Mouse (Mus musculus) CH12.LX (cell line): Measurements from ENCODE around the gene Fam234b. TPM values are rescaled to one million over a fixed set of nuclear protein-coding genes. Genes with fewer than 3 reads are reported as not detected.

Source experiments
- DNase-seq: peaks from one replicate; pipeline ENCODE4 v3.0.0-alpha.2; 2013; ENCODE audit errors: extremely low read depth
- H3K27ac ChIP-seq: 2 replicates; pipeline ENCODE4 v1.5.1; 2012; ENCODE audit warnings: low read depth, mild to moderate bottlenecking, control low read depth, moderate library complexity; ENCODE audit not compliant: insufficient read depth
- H3K27me3 ChIP-seq: replicated peaks from 2 replicates; pipeline ENCODE3; 2012; ENCODE audit warnings: inconsistent platforms
- H3K36me3 ChIP-seq, 2 experiments: replicated peaks in 1 of 2; 2 replicates each; pipeline versions ENCODE3 to v1.6.1; 2012; ENCODE audit warnings: inconsistent platforms in 1 of 2, low read length in 1 of 2, mild to moderate bottlenecking in 1 of 2, mixed read lengths in 1 of 2, moderate library complexity in 1 of 2; ENCODE audit not compliant: control insufficient read depth in 1 of 2, insufficient read depth in 1 of 2
- H3K4me1 ChIP-seq, 2 experiments: 2 replicates each; pipeline ENCODE4 v1.6.1; 2012; ENCODE audit warnings: inconsistent platforms in 1 of 2, moderate library complexity in 1 of 2; ENCODE audit not compliant: insufficient read depth in 2 of 2, control insufficient read depth in 1 of 2
- H3K4me2 ChIP-seq: 2 replicates; pipeline ENCODE4 v1.6.1; 2012; ENCODE audit warnings: low read depth, mild to moderate bottlenecking, control low read depth; ENCODE audit not compliant: poor library complexity, insufficient read depth, severe bottlenecking
- H3K4me3 ChIP-seq, 3 experiments: fragments of 150-350 bp in 1 of 3; sonication (generic) in 1 of 3; replicated peaks in 1 of 3; 2 replicates each; pipeline versions ENCODE3 to v1.5.1; 2011 to 2012; ENCODE audit warnings: low read depth in 2 of 3, low read length in 2 of 3, mild to moderate bottlenecking in 2 of 3, moderate library complexity in 2 of 3, control low read depth in 1 of 3, improper control_type of control experiment in 1 of 3, inconsistent platforms in 1 of 3, mixed read lengths in 1 of 3; ENCODE audit not compliant: poor library complexity in 1 of 3
- H3K79me2 ChIP-seq: replicated peaks from 2 replicates; pipeline ENCODE4 v1.6.1; 2012; ENCODE audit warnings: mild to moderate bottlenecking, moderate library complexity; ENCODE audit not compliant: control insufficient read depth, poor library complexity, insufficient read depth, severe bottlenecking; ENCODE audit errors: extremely low read depth
- H3K9ac ChIP-seq: 2 replicates; pipeline ENCODE4 v1.6.1; 2012; ENCODE audit warnings: low read depth, mild to moderate bottlenecking, control low read depth, moderate library complexity; ENCODE audit not compliant: insufficient read depth
- H3K9me3 ChIP-seq: replicated peaks from 2 replicates; pipeline ENCODE3; 2012; ENCODE audit warnings: low read length, inconsistent platforms, mixed read lengths
- BHLHE40 ChIP-seq: IDR thresholded peaks from 2 replicates; pipeline ENCODE4 v1.6.1; 2011; ENCODE audit warnings: mild to moderate bottlenecking, low read depth, low read length, improper control_type of control experiment
- EP300 ChIP-seq: IDR thresholded peaks from 2 replicates; pipeline ENCODE4 v1.6.1; 2011; ENCODE audit warnings: low read length, improper control_type of control experiment
- ETS1 ChIP-seq: conservative IDR thresholded peaks from 2 replicates; pipeline ENCODE4 v1.6.1; 2012; ENCODE audit warnings: low read depth, mild to moderate bottlenecking, inconsistent platforms, low read length, improper control_type of control experiment, moderate library complexity
- GABPA ChIP-seq: IDR thresholded peaks from 2 replicates; pipeline ENCODE4 v1.6.1; 2012; ENCODE audit warnings: low read depth, low read length, improper control_type of control experiment, inconsistent platforms; ENCODE audit not compliant: insufficient replicate concordance
- HCFC1 ChIP-seq: IDR thresholded peaks from 2 replicates; pipeline ENCODE4 v1.6.1; 2012; ENCODE audit warnings: low read depth, mild to moderate bottlenecking, inconsistent platforms, low read length, improper control_type of control experiment
- IRF4 ChIP-seq: IDR thresholded peaks from 2 replicates; pipeline ENCODE4 v1.6.1; 2014; ENCODE audit warnings: low read depth, mild to moderate bottlenecking, inconsistent platforms, low read length, improper control_type of control experiment
- MAFK ChIP-seq: IDR thresholded peaks from 2 replicates; pipeline ENCODE4 v1.6.1; 2011; ENCODE audit warnings: low read length, improper control_type of control experiment; ENCODE audit not compliant: insufficient replicate concordance
- MAX ChIP-seq: IDR thresholded peaks from 2 replicates; pipeline ENCODE4 v1.6.1; 2011; ENCODE audit warnings: low read length, improper control_type of control experiment
- MEF2A ChIP-seq: IDR thresholded peaks from 2 replicates; pipeline ENCODE4 v1.6.1; 2014; ENCODE audit warnings: low read depth, mild to moderate bottlenecking, inconsistent platforms, low read length, improper control_type of control experiment, borderline replicate concordance
- MXI1 ChIP-seq: IDR thresholded peaks from 2 replicates; pipeline ENCODE4 v1.6.1; 2011; ENCODE audit warnings: mild to moderate bottlenecking, low read depth, low read length, improper control_type of control experiment
- MYC ChIP-seq: IDR thresholded peaks from 2 replicates; pipeline ENCODE4 v1.6.1; 2011; ENCODE audit warnings: low read depth, mild to moderate bottlenecking, improper control_type of control experiment, low read length
- NRF1 ChIP-seq: IDR thresholded peaks from 2 replicates; pipeline ENCODE4 v1.6.1; 2014; ENCODE audit warnings: low read depth, mild to moderate bottlenecking, inconsistent platforms, low read length, improper control_type of control experiment, moderate library complexity
- RAD21 ChIP-seq: IDR thresholded peaks from 2 replicates; pipeline ENCODE4 v1.6.1; 2011; ENCODE audit warnings: low read depth, mild to moderate bottlenecking, low read length, improper control_type of control experiment, moderate library complexity
- SMC3 ChIP-seq: IDR thresholded peaks from 2 replicates; pipeline ENCODE4 v1.6.1; 2011; ENCODE audit warnings: low read depth, low read length, improper control_type of control experiment
- TBP ChIP-seq: conservative IDR thresholded peaks from 2 replicates; pipeline ENCODE4 v1.6.1; 2011; ENCODE audit warnings: low read depth, low read length, improper control_type of control experiment
- TCF12 ChIP-seq: IDR thresholded peaks from 2 replicates; pipeline ENCODE4 v1.6.1; 2014; ENCODE audit warnings: low read depth, mild to moderate bottlenecking, inconsistent platforms, low read length, improper control_type of control experiment
- ZMIZ1 ChIP-seq: IDR thresholded peaks from 2 replicates; pipeline ENCODE4 v1.6.1; 2012; ENCODE audit warnings: low read depth, mild to moderate bottlenecking, inconsistent platforms, low read length, improper control_type of control experiment
- ZNF384 ChIP-seq: IDR thresholded peaks from 2 replicates; pipeline ENCODE4 v1.6.1; 2012; ENCODE audit warnings: low read depth, low read length, improper control_type of control experiment, inconsistent platforms
- dilution Hi-C: fragments of 300-500 bp; cut with MboI; formaldehyde crosslinking; loops from 2 replicates; pipeline ENCODE4 v1.14.3; 2020; ENCODE audit warnings: low sequenced_read_pairs; ENCODE audit not compliant: extremely low pct_unique_long_range_greater_than_20kb, extremely low pct_ligation_motif_present
- in situ Hi-C: fragments of 300-500 bp; cut with MboI; formaldehyde crosslinking; loops from 3 replicates; pipeline ENCODE4 v1.14.3; 2019; ENCODE audit warnings: low sequenced_read_pairs, low pct_ligation_motif_present, low pct_unique_long_range_greater_than_20kb, mixed read lengths
- polyA plus RNA-seq: library from polyadenylated mRNA; unstranded; fragments of >175 nt; gene quantifications from 2 replicates; pipeline ENCODE4 v1.2.1, GENCODE M21; 2012; ENCODE audit warnings: low read depth; ENCODE audit not compliant: insufficient read length
- total RNA-seq, 2 experiments: library from RNA; depleted of rRNA; stranded (reverse); fragments of 300-350 nt in 1 of 2; fragments of >200 nt in 1 of 2; gene quantifications; 2 replicates each; pipeline ENCODE4 v1.2.3; 2012 to 2014

Fam234b gene
- total and polyA plus RNA-seq, 3 experiments = 0.04 to 0.76 (median 0.20) TPM

DNA sequence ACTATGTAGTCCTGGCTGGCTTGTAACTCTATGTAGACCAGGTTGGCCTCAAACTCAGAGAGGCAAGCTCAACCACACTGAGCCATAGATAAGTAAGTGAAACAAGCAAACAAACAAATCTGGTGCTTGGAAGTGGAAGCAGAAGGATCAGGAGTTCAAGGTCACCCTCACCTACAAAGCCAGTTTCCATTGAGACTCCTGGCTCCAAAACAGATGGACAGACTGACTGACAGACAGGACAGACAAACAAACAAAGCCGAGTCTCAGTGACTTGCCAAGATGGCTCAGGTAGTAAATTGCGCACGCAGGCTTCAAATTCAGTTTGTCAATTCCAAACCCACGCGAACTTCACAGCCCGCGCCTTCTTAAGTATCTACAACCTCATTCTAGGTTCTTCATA is 331 bp upstream of the Fam234b start:
- Histone ChIP-seq H3K79me2 (no peaks in the 10 kb centered on the region), H3K36me3 (no peaks in the 10 kb centered on the region), H3K27ac (no peak overlapping the region), H3K4me2 (no peak overlapping the region), H3K9ac (no peak overlapping the region), H3K27me3 (no peaks in the 10 kb centered on the region), H3K4me1 (peaks cover 0 to 30% of the 10 kb centered on the region in 2 experiments; a peak in 2 of 4 replicates), H3K4me3 (no peak overlapping the region), H3K9me3 (no peaks in the 10 kb centered on the region)
- no peak for DNase-seq
- in situ Hi-C loops (no loop called here), dilution Hi-C loops (no loop called here)
- TF ChIP-seq MYC = no peak
- no peak for TF ChIP-seq RAD21
- no peak for TF ChIP-seq SMC3
- TF ChIP-seq MEF2A = no peak
- TF ChIP-seq MXI1 = no peak
- TF ChIP-seq TCF12 = no peak
- no peak for TF ChIP-seq IRF4
- no peak for TF ChIP-seq ZNF384
- no peak for TF ChIP-seq MAX
- no peak for TF ChIP-seq MAFK
- TF ChIP-seq BHLHE40 = no peak
- TF ChIP-seq NRF1 = no peak
- no peak for TF ChIP-seq EP300
- TF ChIP-seq HCFC1 = no peak

DNA sequence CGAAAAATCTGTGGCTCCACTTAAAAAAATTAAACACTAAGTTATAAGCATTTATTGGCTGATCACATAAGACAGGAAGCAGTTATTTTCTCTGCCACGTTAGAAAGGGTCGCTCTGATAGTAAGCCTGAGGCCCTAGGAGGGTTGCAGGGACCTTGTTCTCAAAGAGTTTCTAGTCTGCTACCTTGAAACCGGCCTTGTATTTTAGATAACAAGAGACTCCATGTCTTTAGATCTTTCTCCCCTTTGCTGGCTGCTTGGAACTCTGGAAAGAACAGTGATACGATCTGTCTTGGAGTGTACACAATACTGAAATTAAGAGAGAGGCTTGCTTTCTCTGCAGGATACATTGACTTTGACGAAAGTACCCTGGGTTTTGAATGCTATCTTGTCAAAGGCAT is 949 bp downstream of the Fam234b start:
- Histone ChIP-seq H3K79me2 (no peaks in the 10 kb centered on the region), H3K4me1 (peaks cover 0 to 17% of the 10 kb centered on the region in 2 experiments; a peak in 2 of 4 replicates), H3K4me3 (no peak overlapping the region), H3K27me3 (no peaks in the 10 kb centered on the region), H3K27ac (no peak overlapping the region), H3K9me3 (no peaks in the 10 kb centered on the region), H3K36me3 (no peaks in the 10 kb centered on the region), H3K4me2 (no peak overlapping the region), H3K9ac (no peak overlapping the region)
- dilution Hi-C loops = no loop called here
- DNase-seq = no peak
- in situ Hi-C loops = no loop called here
- TF ChIP-seq MYC (no peak), MAFK (no peak), TBP (no peak), GABPA (no peak), ETS1 (no peak), ZMIZ1 (no peak)
